Mouse (Mus musculus) thymus, adult 2 months (tissue): ENCODE results near the gene Pde1c.

Experiments used
- CTCF ChIP-seq: fragments of 200-500 bp; IDR thresholded peaks from 2 replicates; pipeline ENCODE4 v1.5.1; 2012; ENCODE audit warnings: mild to moderate bottlenecking, control low read depth, low read length, moderate library complexity, borderline replicate concordance; ENCODE audit not compliant: control insufficient read depth, poor library complexity, insufficient read depth; ENCODE audit errors: extremely low read depth
- POLR2A ChIP-seq: fragments of 200-500 bp; IDR thresholded peaks from 2 replicates; pipeline ENCODE4 v1.6.1; 2012; ENCODE audit warnings: mild to moderate bottlenecking, low read length, control low read depth, moderate library complexity; ENCODE audit not compliant: control insufficient read depth, poor library complexity, insufficient read depth; ENCODE audit errors: extremely low read depth

DNA sequence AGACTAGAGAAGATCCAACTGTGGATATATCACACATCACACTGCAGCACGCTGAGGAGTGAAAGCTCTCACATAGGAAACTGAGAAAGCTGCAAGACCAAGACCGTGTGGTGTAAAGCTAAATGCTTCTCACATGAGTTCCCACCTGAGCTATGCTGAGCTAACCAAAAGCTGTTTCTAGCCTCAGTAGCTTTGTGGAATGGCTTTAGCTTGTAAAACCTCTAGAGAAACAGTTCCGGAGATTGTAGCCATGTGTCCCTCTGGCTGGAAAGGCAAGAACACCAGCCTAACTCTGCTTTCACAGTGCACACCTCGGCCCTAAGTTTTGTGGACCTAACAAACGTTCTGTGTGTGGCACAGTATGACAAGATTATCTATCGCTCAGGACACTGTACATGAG is 208.8 kb downstream of the Pde1c start:
- TF ChIP-seq CTCF (no peak), POLR2A (no peak)
